Mouse (Mus musculus) intestine, embryonic 14.5 days (tissue): Measurements from ENCODE around the gene C1qtnf7. TPM values are rescaled to one million over a fixed set of nuclear protein-coding genes. Genes with fewer than 3 reads are reported as not detected.

ENCODE experiments used
- ATAC-seq: fragments of 200-750 bp; cut with Nextera tagmentation; replicated peaks from 2 replicates; pipeline ENCODE4 v1.8.0; 2017; ENCODE audit warnings: low read depth, moderate number of reproducible peaks, moderate TSS enrichment, moderate library complexity; ENCODE audit not compliant: low FRiP score, low TSS enrichment
- DNase-seq: peaks from one replicate; pipeline ENCODE4 v3.0.0-alpha.2; 2018; ENCODE audit warnings: low spot score
- H3K27ac ChIP-seq: fragments of 300-500 bp; sonication (generic); 2 replicates; pipeline ENCODE4 v1.5.1; 2014; ENCODE audit warnings: low read depth, mild to moderate bottlenecking, control low read depth
- H3K27me3 ChIP-seq: fragments of 300-500 bp; sonication (generic); replicated peaks from 2 replicates; pipeline ENCODE4 v1.6.1; 2014; ENCODE audit warnings: low read length, control low read depth; ENCODE audit not compliant: control insufficient read depth, insufficient read depth
- H3K36me3 ChIP-seq: fragments of 300-500 bp; sonication (generic); 2 replicates; pipeline ENCODE4 v1.6.1; 2014; ENCODE audit warnings: low read length, control low read depth; ENCODE audit not compliant: control insufficient read depth, insufficient read depth
- H3K4me1 ChIP-seq: fragments of 300-500 bp; sonication (generic); replicated peaks from 2 replicates; pipeline ENCODE4 v1.6.1; 2014; ENCODE audit warnings: low read length, control low read depth, mixed read lengths; ENCODE audit not compliant: control insufficient read depth, insufficient read depth
- H3K4me2 ChIP-seq: fragments of 300-500 bp; sonication (generic); 2 replicates; pipeline ENCODE4 v1.6.1; 2014; ENCODE audit warnings: low read length
- H3K4me3 ChIP-seq: fragments of 300-500 bp; sonication (generic); 2 replicates; pipeline ENCODE4 v1.5.1; 2014; ENCODE audit warnings: low read depth, low read length, control low read depth, mixed read lengths
- H3K9ac ChIP-seq: fragments of 300-500 bp; sonication (generic); 2 replicates; pipeline ENCODE4 v1.6.1; 2014; ENCODE audit warnings: mild to moderate bottlenecking, low read length
- H3K9me3 ChIP-seq: fragments of 300-500 bp; sonication (generic); 2 replicates; pipeline ENCODE4 v1.6.1; 2016; ENCODE audit warnings: low read length, control low read depth; ENCODE audit not compliant: control insufficient read depth
- WGBS: fragments of 180-500 bp; shearing (Covaris S2); extraction: QIAGEN DNeasy Blood & Tissue Kit; methylation state at CpG from one replicate; pipeline ENCODE4 v1.1.7; 2014; 5-methylcytosine and 5-hydroxymethylcytosine counted together
- polyA plus RNA-seq: library from polyadenylated mRNA; unstranded; fragments of >200 nt; fragmentation: Nextera tagmentation; extraction: Ambion mirVana; gene quantifications from 2 replicates; pipeline ENCODE4 v1.2.1, GENCODE M21; 2014

The C1qtnf7 gene
- polyA plus RNA-seq, 1 experiment from 2014 or later, result 6.7 TPM

GRCm38 (mm10) chr5:43504243-43504786, 11.0 kb upstream of the C1qtnf7 start:
- DNase-seq, result peak; percentile 32
- H3K9ac ChIP-seq, result no peak overlapping the region
- no peak for ATAC-seq
- WGBS, result 56% methylated on average over 2 of the region's 2 CpGs
- H3K4me2 ChIP-seq, result no peak overlapping the region
- H3K4me1 ChIP-seq, result no peaks in the 10 kb centered on the region
- no peak overlapping the region for H3K4me3 ChIP-seq
- H3K27me3 ChIP-seq, result no peaks in the 10 kb centered on the region
- H3K9me3 ChIP-seq, result no peaks in the 10 kb centered on the region
- no peak overlapping the region for H3K27ac ChIP-seq
- no peaks in the 10 kb centered on the region for H3K36me3 ChIP-seq

- DNase-seq (peak; percentile 16), ATAC-seq (no peak)
- Histone ChIP-seq H3K9me3 (no peaks in the 10 kb centered on the region), H3K9ac (no peak overlapping the region), H3K4me3 (no peak overlapping the region), H3K36me3 (no peaks in the 10 kb centered on the region), H3K4me2 (no peak overlapping the region), H3K27me3 (no peaks in the 10 kb centered on the region), H3K27ac (no peak overlapping the region), H3K4me1 (no peaks in the 10 kb centered on the region)
- 40% methylated on average over 2 of the region's 2 CpGs for WGBS
Measured at GRCm38 (mm10) chr5:43508470-43508869, 6.9 kb upstream of the C1qtnf7 start.

GRCm38 (mm10) chr5:43508892-43509291, 6.4 kb upstream of the C1qtnf7 start:
- Histone ChIP-seq H3K4me3 (no peak overlapping the region), H3K4me1 (no peaks in the 10 kb centered on the region), H3K27ac (no peak overlapping the region), H3K9me3 (no peaks in the 10 kb centered on the region), H3K27me3 (no peaks in the 10 kb centered on the region), H3K4me2 (no peak overlapping the region), H3K36me3 (no peaks in the 10 kb centered on the region), H3K9ac (no peak overlapping the region)
- no peak for ATAC-seq
- peak; percentile 47 for DNase-seq
- WGBS, result 51% methylated on average over 1 of the region's 1 CpGs

GRCm38 (mm10) chr5:43511126-43511525, 4.2 kb upstream of the C1qtnf7 start:
- Histone ChIP-seq H3K9ac (no peak overlapping the region), H3K4me3 (no peak overlapping the region), H3K4me2 (no peak overlapping the region), H3K4me1 (no peaks in the 10 kb centered on the region), H3K27ac (no peak overlapping the region), H3K27me3 (no peaks in the 10 kb centered on the region), H3K9me3 (no peaks in the 10 kb centered on the region), H3K36me3 (no peaks in the 10 kb centered on the region)
- ATAC-seq, result no peak
- 85% methylated on average over 2 of the region's 2 CpGs for WGBS
- no peak for DNase-seq

GRCm38 (mm10) chr5:43516491-43516890, 1.2 kb downstream of the C1qtnf7 start:
- peak overlapping the region; percentile 25; the same call in 1 of the 2 replicates for H3K4me3 ChIP-seq
- no peaks in the 10 kb centered on the region for H3K27me3 ChIP-seq
- peaks cover 10% of the 10 kb centered on the region for H3K4me1 ChIP-seq
- H3K9me3 ChIP-seq, result no peaks in the 10 kb centered on the region
- no peak for ATAC-seq
- peak overlapping the region; percentile 8; the same call in 1 of the 2 replicates for H3K9ac ChIP-seq
- DNase-seq, result no peak
- no peaks in the 10 kb centered on the region for H3K36me3 ChIP-seq
- H3K27ac ChIP-seq, result peak overlapping the region; percentile 69
- peak overlapping the region; percentile 44 for H3K4me2 ChIP-seq
- 36% methylated on average over 7 of the region's 7 CpGs for WGBS

- Histone ChIP-seq H3K4me3 (peak overlapping the region; percentile 25; the same call in 1 of the 2 replicates), H3K36me3 (no peaks in the 10 kb centered on the region), H3K4me2 (peak overlapping the region; percentile 44), H3K4me1 (peaks cover 10% of the 10 kb centered on the region), H3K27ac (no peak overlapping the region), H3K9me3 (no peaks in the 10 kb centered on the region), H3K9ac (no peak overlapping the region), H3K27me3 (no peaks in the 10 kb centered on the region)
- no peak for ATAC-seq
- DNase-seq, result no peak
- WGBS, result 88% methylated on average over 13 of the region's 13 CpGs
Measured at GRCm38 (mm10) chr5:43517313-43517712, 2.0 kb downstream of the C1qtnf7 start.

- no peaks in the 10 kb centered on the region for H3K9me3 ChIP-seq
- H3K27me3 ChIP-seq, result no peaks in the 10 kb centered on the region
- H3K4me2 ChIP-seq, result no peak overlapping the region
- H3K4me1 ChIP-seq, result peaks cover 10% of the 10 kb centered on the region
- no peak overlapping the region for H3K4me3 ChIP-seq
- no peak overlapping the region for H3K27ac ChIP-seq
- H3K36me3 ChIP-seq, result no peaks in the 10 kb centered on the region
- no peak overlapping the region for H3K9ac ChIP-seq
- ATAC-seq (no peak), DNase-seq (no peak)
- 65% methylated on average over 2 of the region's 2 CpGs for WGBS
Measured at GRCm38 (mm10) chr5:43519905-43520304, 4.6 kb downstream of the C1qtnf7 start.

- DNase-seq (peak; percentile 36), ATAC-seq (no peak)
- no peak overlapping the region for H3K27ac ChIP-seq
- no peaks in the 10 kb centered on the region for H3K9me3 ChIP-seq
- no peak overlapping the region for H3K9ac ChIP-seq
- H3K4me1 ChIP-seq, result peaks cover 10% of the 10 kb centered on the region
- H3K36me3 ChIP-seq, result no peaks in the 10 kb centered on the region
- 53% methylated on average over 7 of the region's 7 CpGs for WGBS
- no peak overlapping the region for H3K4me3 ChIP-seq
- no peaks in the 10 kb centered on the region for H3K27me3 ChIP-seq
- no peak overlapping the region for H3K4me2 ChIP-seq
Measured at GRCm38 (mm10) chr5:43521369-43521768, 6.0 kb downstream of the C1qtnf7 start.

- DNase-seq (peak; percentile 18), ATAC-seq (no peak)
- H3K4me3 ChIP-seq, result no peak overlapping the region
- 51% methylated on average over 1 of the region's 1 CpGs for WGBS
- no peaks in the 10 kb centered on the region for H3K9me3 ChIP-seq
- no peak overlapping the region for H3K9ac ChIP-seq
- H3K4me1 ChIP-seq, result peaks cover 6% of the 10 kb centered on the region; the same call in 1 of the 2 replicates
- no peak overlapping the region for H3K27ac ChIP-seq
- H3K36me3 ChIP-seq, result no peaks in the 10 kb centered on the region
- no peak overlapping the region for H3K4me2 ChIP-seq
- no peaks in the 10 kb centered on the region for H3K27me3 ChIP-seq
Measured at GRCm38 (mm10) chr5:43522866-43523265, 7.5 kb downstream of the C1qtnf7 start.
